Comparison of ENCODE assay signal across 24 mouse cellular contexts in the genomic region with DNA sequence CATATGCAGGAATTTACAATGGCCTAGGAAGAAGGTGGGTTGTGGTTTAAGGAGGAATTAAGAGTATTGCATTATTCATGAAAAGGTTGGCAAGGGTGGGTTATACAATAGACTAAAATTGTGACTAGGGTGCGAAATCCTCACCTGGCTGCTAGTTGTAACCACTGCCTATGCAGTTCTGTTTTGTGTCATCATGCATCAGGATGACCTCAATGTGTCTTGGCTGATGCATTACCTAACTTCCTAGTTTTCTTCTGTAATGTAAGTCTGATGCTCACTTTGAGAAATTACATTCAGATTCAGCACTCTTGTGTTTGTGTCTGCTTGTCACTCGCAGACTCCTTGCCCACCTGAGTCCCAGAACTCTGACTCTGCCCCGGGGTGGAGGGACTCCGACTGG. TPM values are rescaled to one million over a fixed set of nuclear protein-coding genes. Genes with fewer than 3 reads are reported as not detected.
DNase-seq lines count a peak whose midpoint lies in the region; ATAC-seq lines count a peak whose summit lies in the region.
"Had no signal": no experiment of that assay in that cellular context is flagged by ENCODE, and none has a peak within 500 bp of the region (broad histone marks: within the 10 kb centered on the region; RNA-seq: fewer than 3 reads in every experiment).

No protein-coding gene starts in this region.

- DNase-seq in 416B (ENCODE audit: low read depth) = peak; percentile 28
- DNase-seq in frontal cortex, postnatal 10 days (ENCODE audit: low spot score in 2 of 2) = no peak
- DNase-seq: adrenal gland, adult 8-10 months; adrenal gland, postnatal 14 days; adrenal gland, postnatal 36 days; cerebellum, adult 18-20 months; cerebellum, adult 8-10 months; cerebellum, adult 9-11 months; cerebellum, postnatal 14 days; cerebellum, postnatal 36 days; embryo, embryonic 11 days had no signal

- peak; percentile 31; the same call in 1 of the 2 replicates for ATAC-seq in granulocyte monocyte progenitor cell, adult 5-6 weeks (replicated peaks; ENCODE audit: poor library complexity, severe bottlenecking)
- 0 out of 2 replicates have a peak, but pooled peaks have one; percentile 29 for ATAC-seq in megakaryocyte progenitor cell, adult 5-6 weeks (replicated peaks; ENCODE audit: poor library complexity)
- no peak for ATAC-seq in liver, embryonic 12.5 days
- ATAC-seq in forebrain, embryonic 15.5 days (replicated peaks) = no peak
- ATAC-seq: activated CD4-positive, CD25-positive, alpha-beta regulatory T cell, adult 4 months; forebrain, embryonic 14.5 days; Patski had no signal

- peaks cover 24% of the 10 kb centered on the region for H3K4me1 ChIP-seq in liver, embryonic 12.5 days
- peaks cover 25% of the 10 kb centered on the region for H3K4me1 ChIP-seq in forebrain, embryonic 15.5 days
- H3K4me1 ChIP-seq: forebrain, embryonic 12.5 days had no signal

- H3K4me3 ChIP-seq in liver, embryonic 12.5 days = no peak overlapping the region
- no peak overlapping the region for H3K4me3 ChIP-seq in forebrain, embryonic 15.5 days
- H3K4me3 ChIP-seq: embryonic facial prominence, embryonic 13.5 days; embryonic facial prominence, embryonic 15.5 days; erythroblast, embryonic 14.5 days; forebrain, embryonic 10.5 days; forebrain, embryonic 12.5 days had no signal

- no peaks in the 10 kb centered on the region for H3K27me3 ChIP-seq in liver, embryonic 12.5 days (replicated peaks)
- H3K27me3 ChIP-seq in forebrain, embryonic 15.5 days = no peaks in the 10 kb centered on the region
- H3K27me3 ChIP-seq: embryonic facial prominence, embryonic 13.5 days; embryonic facial prominence, embryonic 15.5 days; forebrain, embryonic 12.5 days; Patski had no signal

- WGBS in liver, embryonic 12.5 days (ENCODE audit: insufficient replicate concordance) = 86% methylated on average over 4 of the region's 4 CpGs
- WGBS in forebrain, embryonic 15.5 days = 90% methylated on average over 4 of the region's 4 CpGs

- H3K9ac ChIP-seq in liver, embryonic 12.5 days = no peak overlapping the region
- H3K9ac ChIP-seq in forebrain, embryonic 15.5 days (replicated peaks) = no peak overlapping the region
- H3K9ac ChIP-seq: embryonic facial prominence, embryonic 13.5 days; embryonic facial prominence, embryonic 15.5 days; forebrain, embryonic 12.5 days had no signal

- no peak overlapping the region for H3K27ac ChIP-seq in liver, embryonic 12.5 days
- no peak overlapping the region for H3K27ac ChIP-seq in forebrain, embryonic 15.5 days (replicated peaks)
- H3K27ac ChIP-seq: embryonic facial prominence, embryonic 13.5 days; embryonic facial prominence, embryonic 15.5 days; forebrain, embryonic 10.5 days; forebrain, embryonic 12.5 days had no signal

- no peak overlapping the region for H3K4me2 ChIP-seq in liver, embryonic 12.5 days
- no peak overlapping the region for H3K4me2 ChIP-seq in forebrain, embryonic 15.5 days (replicated peaks)
- H3K4me2 ChIP-seq: embryonic facial prominence, embryonic 13.5 days; embryonic facial prominence, embryonic 15.5 days; forebrain, embryonic 12.5 days had no signal

- H3K9me3 ChIP-seq in liver, embryonic 12.5 days (replicated peaks) = no peaks in the 10 kb centered on the region
- H3K9me3 ChIP-seq in forebrain, embryonic 15.5 days = no peaks in the 10 kb centered on the region
- H3K9me3 ChIP-seq: embryonic facial prominence, embryonic 13.5 days; embryonic facial prominence, embryonic 15.5 days; forebrain, embryonic 10.5 days; forebrain, embryonic 12.5 days; G1E had no signal

- no peaks in the 10 kb centered on the region for H3K36me3 ChIP-seq in liver, embryonic 12.5 days
- no peaks in the 10 kb centered on the region for H3K36me3 ChIP-seq in forebrain, embryonic 15.5 days
- H3K36me3 ChIP-seq: embryonic facial prominence, embryonic 13.5 days; embryonic facial prominence, embryonic 15.5 days; forebrain, embryonic 10.5 days; forebrain, embryonic 12.5 days had no signal

RNA-seq across cellular contexts. Expression of a gene that starts 17.3 kb away (rescaled TPM):
- total RNA-seq in granulocyte monocyte progenitor cell, adult 5-6 weeks (2014; fragmentation: Nextera tagmentation) = 24.9 and 31.7 TPM in 2 replicates
- total RNA-seq in granulocyte monocyte progenitor cell, adult 5-6 weeks (2017) = 15.8 and 21.1 TPM in 2 replicates
- total RNA-seq in megakaryocyte progenitor cell, adult 5-6 weeks (2015) = 24.3 and 25.5 TPM in 2 replicates
- 13.2 and 15.3 TPM in 2 replicates for total RNA-seq in megakaryocyte progenitor cell, adult 5-6 weeks (2017)
- polyA plus RNA-seq in liver, embryonic 12.5 days (2016; fragmentation: Nextera tagmentation; extraction: Ambion mirVana) = 7.1 and 7.8 TPM in 2 replicates
- polyA plus RNA-seq in forebrain, embryonic 15.5 days (2015; fragmentation: Nextera tagmentation; extraction: Ambion mirVana) = 33.1 and 40.1 TPM in 2 replicates

RNA-seq across cellular contexts. Expression of a gene that starts 18.3 kb away (rescaled TPM):
- 3.0 and 7.8 TPM in 2 replicates for total RNA-seq in granulocyte monocyte progenitor cell, adult 5-6 weeks (2014; fragmentation: Nextera tagmentation)
- 5.6 and 7.4 TPM in 2 replicates for total RNA-seq in granulocyte monocyte progenitor cell, adult 5-6 weeks (2017)
- 1.2 and 3.6 TPM in 2 replicates for total RNA-seq in megakaryocyte progenitor cell, adult 5-6 weeks (2015)
- 3.8 and 4.1 TPM in 2 replicates for total RNA-seq in megakaryocyte progenitor cell, adult 5-6 weeks (2017)
- polyA plus RNA-seq in liver, embryonic 12.5 days (2016; fragmentation: Nextera tagmentation; extraction: Ambion mirVana) = 22.4 and 23.0 TPM in 2 replicates
- polyA plus RNA-seq in forebrain, embryonic 15.5 days (2015; fragmentation: Nextera tagmentation; extraction: Ambion mirVana) = 22.4 and 23.7 TPM in 2 replicates

Comparison
In these comparisons a context has a peak if more than half of its experiments do, and no peak if none do; other contexts are left out.
1. ATAC-seq: peak in granulocyte monocyte progenitor cell, adult 5-6 weeks (single experiment) and megakaryocyte progenitor cell, adult 5-6 weeks (single experiment); none in liver, embryonic 12.5 days (single experiment) and forebrain, embryonic 15.5 days (single experiment).